Mouse (Mus musculus): Measurements from ENCODE around the gene Id3.
A peak's percentile ranks its signal among the peaks of the same experiment; 100 is the strongest.
"Not testable (repeated sequence)": the region's sequence is repeated elsewhere in the genome, so short reads cannot be mapped to it uniquely, and the experiment has no call there.

Id3 gene

GRCm38 (mm10) chr4:136143193-136143976 is at the start of gene Id3:
Gene Id3 (plus strand): TSS chr4:136143497.
- peak; percentile 90 for DNase-seq (ENCODE audit: low spot score)

GRCm38 (mm10) chr4:136094519-136095219 is 48.6 kb upstream of the Id3 start:
- DNase-seq (ENCODE audit: low spot score) = no peak

GRCm38 (mm10) chr4:136095490-136096105 is 47.7 kb upstream of the Id3 start:
- DNase-seq (ENCODE audit: low spot score) = no peak

GRCm38 (mm10) chr4:136096446-136097113 is 46.7 kb upstream of the Id3 start:
- DNase-seq (ENCODE audit: low spot score) = no peak

- DNase-seq (ENCODE audit: low spot score) = no peak
These were observed 44.9 kb upstream of the Id3 start for GRCm38 (mm10) chr4:136098446-136098845.

GRCm38 (mm10) chr4:136100396-136101070 is 42.8 kb upstream of the Id3 start:
- DNase-seq (ENCODE audit: low spot score) = no peak

GRCm38 (mm10) chr4:136101753-136102152 is 41.5 kb upstream of the Id3 start:
- DNase-seq (ENCODE audit: low spot score) = not testable (repeated sequence)

- no peak for DNase-seq (ENCODE audit: low spot score)
These were observed 38.5 kb upstream of the Id3 start for GRCm38 (mm10) chr4:136104590-136105337.

GRCm38 (mm10) chr4:136106880-136107301 is 36.4 kb upstream of the Id3 start:
- no peak for DNase-seq (ENCODE audit: low spot score)

- no peak for DNase-seq (ENCODE audit: low spot score)
These were observed 34.1 kb upstream of the Id3 start for GRCm38 (mm10) chr4:136109153-136109552.

GRCm38 (mm10) chr4:136109941-136110900 is 33.1 kb upstream of the Id3 start:
- DNase-seq (ENCODE audit: low spot score) = no peak

- DNase-seq (ENCODE audit: low spot score) = no peak
These were observed 31.0 kb upstream of the Id3 start for GRCm38 (mm10) chr4:136112344-136112743.

- peak; percentile 50 for DNase-seq (ENCODE audit: low spot score)
These were observed 28.6 kb upstream of the Id3 start for GRCm38 (mm10) chr4:136114747-136115146.

- no peak for DNase-seq (ENCODE audit: low spot score)
These were observed 26.3 kb upstream of the Id3 start for GRCm38 (mm10) chr4:136117022-136117421.

- DNase-seq (ENCODE audit: low spot score) = no peak
These were observed 23.3 kb upstream of the Id3 start for GRCm38 (mm10) chr4:136120041-136120440.

GRCm38 (mm10) chr4:136121158-136121557 is 22.1 kb upstream of the Id3 start:
- DNase-seq (ENCODE audit: low spot score) = no peak

- no peak for DNase-seq (ENCODE audit: low spot score)
These were observed 21.3 kb upstream of the Id3 start for GRCm38 (mm10) chr4:136121844-136122468.

- DNase-seq (ENCODE audit: low spot score) = no peak
These were observed 20.0 kb upstream of the Id3 start for GRCm38 (mm10) chr4:136123111-136123791.

GRCm38 (mm10) chr4:136123792-136124161 is 19.5 kb upstream of the Id3 start:
- no peak for DNase-seq (ENCODE audit: low spot score)

Measured in testis, postnatal 14 days (tissue).